Mouse (Mus musculus) stomach, postnatal 0 days (tissue): Measurements from ENCODE around the gene Zfp740.

Experiments
- CTCF ChIP-seq: IDR thresholded peaks from 2 replicates; pipeline ENCODE4 v1.5.1; 2016; ENCODE audit warnings: antibody characterized with exemption, low read depth, mild to moderate bottlenecking, moderate library complexity
- EP300 ChIP-seq: optimal IDR thresholded peaks from 2 replicates; pipeline ENCODE3; 2016; ENCODE audit warnings: antibody characterized with exemption

GRCm38 (mm10) chr15:102250521-102250920, 47.5 kb downstream of the Zfp740 start:
- TF ChIP-seq CTCF (no peak), EP300 (no peak)
